9 mouse cellular contexts compared by ENCODE assay signal in the genomic region with DNA sequence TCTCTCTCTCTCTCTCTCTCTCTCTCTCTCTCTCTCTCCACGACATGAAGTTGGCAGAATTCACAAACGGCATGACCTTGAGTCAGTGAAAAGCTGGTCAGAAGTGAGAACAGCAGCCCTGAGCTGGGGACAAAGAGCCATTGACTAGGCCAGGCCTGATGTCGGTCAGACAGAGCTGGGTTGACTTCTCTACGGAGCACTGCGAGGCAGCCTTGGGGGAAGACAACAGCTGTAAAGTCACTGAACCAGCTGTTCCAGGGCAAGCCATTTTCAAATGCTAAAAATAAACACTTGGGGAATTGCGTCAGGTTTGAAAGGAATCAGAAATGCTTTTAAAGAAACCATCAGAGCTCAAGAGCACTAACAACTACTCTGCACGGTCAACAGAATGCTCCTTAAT. TPM values are rescaled to one million over a fixed set of nuclear protein-coding genes. Genes with fewer than 3 reads are reported as not detected.
DNase-seq lines count a peak whose midpoint lies in the region; ATAC-seq and TF ChIP-seq lines count a peak whose summit lies in the region.
"Had no signal": no experiment of that assay in that cellular context is flagged by ENCODE, and none has a peak within 500 bp of the region (broad histone marks: within the 10 kb centered on the region; RNA-seq: fewer than 3 reads in every experiment).

No protein-coding gene starts in this region.

- H3K4me2 ChIP-seq in intestine, postnatal 0 days (replicated peaks; ENCODE audit: low read depth) = no peak overlapping the region

- 0 out of 2 replicates have a peak overlapping the region, but pooled peaks have one; percentile 26 for H3K27ac ChIP-seq in cerebellum, adult 2 months (ENCODE audit: insufficient read depth, low read length)
- peak overlapping the region; percentile 36; the same call in 1 of the 2 replicates for H3K27ac ChIP-seq in thymus, adult 2 months (ENCODE audit: control insufficient read depth, insufficient read depth, low read length)
- H3K27ac ChIP-seq in intestine, postnatal 0 days (ENCODE audit: low read depth, low read length) = peak overlapping the region; percentile 21; the same call in 1 of the 2 replicates
- H3K27ac ChIP-seq: liver, embryonic 14.5 days had no signal

- TF ChIP-seq POLR2A in cerebellum, adult 2 months (IDR thresholded peaks at IDR 0.05; ENCODE audit: borderline replicate concordance, insufficient read depth, low read length) = no peak
- no peak for TF ChIP-seq POLR2A in thymus, adult 2 months (IDR thresholded peaks at IDR 0.05; ENCODE audit: control insufficient read depth, extremely low read depth, insufficient read depth, low read length, poor library complexity)

- no peak for TF ChIP-seq CTCF in cerebellum, adult 2 months (IDR thresholded peaks at IDR 0.05; ENCODE audit: borderline replicate concordance, insufficient read depth, low read depth, low read length)
- no peak for TF ChIP-seq CTCF in thymus, adult 2 months (IDR thresholded peaks at IDR 0.05; ENCODE audit: borderline replicate concordance, control insufficient read depth, extremely low read depth, insufficient read depth, low read length, poor library complexity)
- no peak for TF ChIP-seq CTCF in intestine, postnatal 0 days (IDR thresholded peaks at IDR 0.05; ENCODE audit: low read depth)

- H3K9ac ChIP-seq in intestine, postnatal 0 days (ENCODE audit: low read depth, low read length) = no peak overlapping the region
- H3K9ac ChIP-seq: liver, embryonic 14.5 days had no signal

- ATAC-seq in intestine, postnatal 0 days = no peak

- H3K4me1 ChIP-seq in cerebellum, adult 2 months (ENCODE audit: control insufficient read depth, insufficient read depth, low read length) = peaks cover 12% of the 10 kb centered on the region
- peaks cover 36% of the 10 kb centered on the region for H3K4me1 ChIP-seq in thymus, adult 2 months (replicated peaks; ENCODE audit: control insufficient read depth, insufficient read depth, low read length)
- peaks cover 11% of the 10 kb centered on the region for H3K4me1 ChIP-seq in intestine, postnatal 0 days (replicated peaks; ENCODE audit: control insufficient read depth, insufficient read depth, low read length)

- no peak for DNase-seq in cerebellum, adult 2 months
- no peak for DNase-seq in cerebellum, adult 9-10 months
- DNase-seq in thymus, adult 2 months = no peak
- no peak for DNase-seq in thymus, adult 18-20 months
- peak; percentile 62 for DNase-seq in testis, postnatal 10 days (ENCODE audit: low spot score)
- no peak for DNase-seq in cerebellum, postnatal 14 days
- DNase-seq in right cerebral cortex, postnatal 14 days = no peak

- 65% methylated on average over 7 of the region's 7 CpGs for WGBS in cerebellum, adult 2 months
- WGBS in thymus, adult 2 months = 81% methylated on average over 7 of the region's 7 CpGs
- WGBS in intestine, postnatal 0 days = 46% methylated on average over 7 of the region's 7 CpGs

- no peak overlapping the region for H3K4me3 ChIP-seq in cerebellum, adult 2 months (replicated peaks; ENCODE audit: insufficient read depth, low read depth, low read length)
- H3K4me3 ChIP-seq in thymus, adult 2 months (ENCODE audit: control insufficient read depth, insufficient read depth, low read length) = no peak overlapping the region
- no peak overlapping the region for H3K4me3 ChIP-seq in intestine, postnatal 0 days (ENCODE audit: low read depth, low read length)

- H3K9me3 ChIP-seq in intestine, postnatal 0 days (ENCODE audit: control insufficient read depth) = no peaks in the 10 kb centered on the region

- H3K36me3 ChIP-seq in thymus, adult 2 months (ENCODE audit: control insufficient read depth, insufficient read depth, low read length) = no peaks in the 10 kb centered on the region
- H3K36me3 ChIP-seq in intestine, postnatal 0 days (ENCODE audit: control insufficient read depth, insufficient read depth) = no peaks in the 10 kb centered on the region

- H3K27me3 ChIP-seq in cerebellum, adult 2 months (ENCODE audit: control insufficient read depth, insufficient read depth, low read length) = no peaks in the 10 kb centered on the region
- no peaks in the 10 kb centered on the region for H3K27me3 ChIP-seq in thymus, adult 2 months (ENCODE audit: control insufficient read depth, insufficient read depth, low read length)
- H3K27me3 ChIP-seq in intestine, postnatal 0 days (replicated peaks; ENCODE audit: control insufficient read depth, insufficient read depth, low read length) = no peaks in the 10 kb centered on the region

RNA-seq across cellular contexts. Expression of gene Scarb2, which starts 13.2 kb away (rescaled TPM):
- polyA plus RNA-seq in cerebellum, adult 2 months (2012; rRNA removed) = 67.3 and 72.1 TPM in 2 replicates
- polyA plus RNA-seq in thymus, adult 2 months (2012; rRNA removed) = 40.2 and 40.9 TPM in 2 replicates
- polyA plus RNA-seq in intestine, postnatal 0 days (2015; fragmentation: Nextera tagmentation; extraction: Ambion mirVana) = 18.0 and 19.7 TPM in 2 replicates

RNA-seq across cellular contexts. Expression of gene Nup54, which starts 58.4 kb away (rescaled TPM):
- polyA plus RNA-seq in cerebellum, adult 2 months (2012; rRNA removed) = 33.0 and 36.9 TPM in 2 replicates
- 26.9 and 34.6 TPM in 2 replicates for polyA plus RNA-seq in thymus, adult 2 months (2012; rRNA removed)
- polyA plus RNA-seq in intestine, postnatal 0 days (2015; fragmentation: Nextera tagmentation; extraction: Ambion mirVana) = 16.4 and 18.4 TPM in 2 replicates
